Mouse (Mus musculus): Measurements from ENCODE around the gene Rrm1. TPM values are rescaled to one million over a fixed set of nuclear protein-coding genes. Genes with fewer than 3 reads are reported as not detected.

The Rrm1 gene
- polyA plus RNA-seq (2012; rRNA removed): 46.4 and 47.7 TPM in 2 replicates

DNA sequence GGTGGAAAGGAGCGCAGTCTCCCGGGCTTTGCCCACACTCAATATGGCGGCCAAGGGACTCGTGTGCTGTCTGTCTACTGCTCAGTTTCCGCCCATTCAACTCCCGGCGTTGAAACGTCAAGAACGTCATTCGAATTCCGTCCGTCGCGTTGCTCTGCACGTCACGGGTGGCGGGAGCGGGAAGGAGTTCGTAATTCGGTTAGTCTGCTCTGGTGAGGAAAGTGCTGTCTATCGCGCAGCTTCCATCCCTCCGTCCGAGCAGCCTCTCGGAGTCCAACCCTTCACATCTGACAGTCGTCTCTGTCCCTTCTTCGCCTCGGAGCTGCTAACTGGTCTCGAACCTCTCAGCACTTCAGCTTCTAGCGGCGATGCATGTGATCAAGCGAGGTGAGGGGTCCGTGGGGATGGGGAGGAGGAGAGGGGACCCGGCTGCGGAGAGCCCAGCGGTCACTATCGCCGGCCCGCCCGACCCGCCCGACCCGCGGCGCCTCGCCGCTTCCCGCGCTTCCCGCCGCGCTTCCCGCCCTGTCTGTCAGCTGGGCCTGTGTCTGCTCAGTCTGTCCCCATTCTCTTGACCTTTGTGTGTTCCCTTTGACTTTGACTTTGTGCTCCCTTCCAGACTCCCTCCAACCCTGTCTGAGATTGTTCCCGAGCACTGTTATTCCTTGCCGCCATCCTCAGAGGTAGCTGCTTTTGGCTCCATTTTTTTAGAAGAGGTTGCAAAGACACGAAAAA, at the start of gene Rrm1:
Gene Rrm1, plus strand, starts transcription at position 39 of the 735 bp plus-strand sequence.

DNA sequence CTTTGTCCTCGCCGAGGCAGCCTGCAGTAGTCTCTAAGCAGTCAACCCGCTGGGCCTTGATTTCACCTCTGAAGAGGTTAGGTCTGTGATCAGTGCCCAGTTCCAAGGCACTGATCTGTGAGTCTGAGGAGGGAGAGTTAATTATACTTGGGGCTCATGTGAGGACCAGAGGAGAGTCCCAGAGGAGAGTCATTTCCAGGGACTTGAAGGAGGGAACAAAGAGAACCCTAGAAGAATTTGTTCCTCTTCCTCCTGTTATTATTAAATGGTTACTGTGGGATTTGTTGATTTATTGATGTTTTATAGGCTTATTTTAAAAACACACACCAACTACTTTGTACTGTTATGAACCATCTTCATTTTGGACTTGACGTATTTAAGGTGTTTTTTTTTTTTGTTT, 40.1 kb downstream of the Rrm1 start, which contains the start of gene Olfr543:
Gene Olfr543, minus strand, starts transcription at position 101 of the 400 bp plus-strand sequence.

DNA sequence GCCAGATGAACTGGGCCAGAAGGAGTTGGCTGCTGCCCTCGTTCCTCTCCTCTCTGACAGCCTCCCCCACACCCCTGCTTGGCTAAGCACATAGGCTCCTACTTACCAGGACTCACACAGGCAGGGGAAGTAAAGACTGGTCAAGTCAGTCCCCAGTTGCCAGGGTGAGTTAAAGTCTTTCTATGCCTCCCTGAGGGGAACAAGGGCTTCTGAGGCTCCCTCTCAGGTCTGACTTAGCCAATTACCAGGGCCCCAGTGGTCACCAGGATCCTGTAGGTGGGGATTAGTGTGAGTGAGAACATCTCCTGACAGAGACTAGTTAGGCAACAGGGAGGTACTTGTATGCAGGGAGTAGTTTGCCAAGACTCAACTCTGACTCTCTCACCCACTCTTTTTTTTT, 46.7 kb downstream of the Rrm1 start, which contains the start of gene Olfr544:
Gene Olfr544, minus strand, starts transcription at position 153 of the 400 bp plus-strand sequence.

DNA sequence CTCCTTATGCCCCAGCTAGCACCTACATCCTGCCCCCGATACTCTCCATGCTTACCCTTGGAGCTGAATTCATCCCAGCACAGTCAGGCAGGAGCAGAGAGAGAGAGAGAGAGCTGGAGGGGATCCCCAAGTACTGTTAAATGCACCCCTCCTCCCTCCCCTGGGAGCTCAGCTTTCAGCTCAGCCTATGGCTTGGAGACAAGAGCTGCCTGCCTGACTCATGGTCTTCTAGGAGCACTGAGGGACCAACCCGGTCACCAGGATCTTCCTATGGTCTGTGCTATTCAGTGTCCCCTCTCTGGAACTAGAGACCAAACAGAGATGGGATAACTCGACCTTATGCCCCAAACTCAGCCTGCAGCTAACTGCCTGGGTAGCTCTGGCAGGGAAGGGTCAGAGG, 58.0 kb downstream of the Rrm1 start, which contains the start of gene Olfr545:
Gene Olfr545, minus strand, starts transcription at position 101 of the 400 bp plus-strand sequence.

Other genes starting within 250 kb of the Rrm1 start
- gene Nup98, start 231.5 kb upstream of the Rrm1 start, polyA plus RNA-seq (2012; rRNA removed): 5.9 and 6.5 TPM in 2 replicates
- 19.6 and 20.5 TPM in 2 replicates for gene Pgap2, start 231.5 kb upstream of the Rrm1 start, polyA plus RNA-seq (2012; rRNA removed)
- gene Rhog, start 185.6 kb upstream of the Rrm1 start, polyA plus RNA-seq (2012; rRNA removed): 30.6 and 31.5 TPM in 2 replicates
- 10.8 and 12.6 TPM in 2 replicates for gene Stim1, start 173.9 kb upstream of the Rrm1 start, polyA plus RNA-seq (2012; rRNA removed)
- gene Olfr543, start 40.0 kb downstream of the Rrm1 start, polyA plus RNA-seq (2012; rRNA removed): not detected in 2 replicates
- gene Olfr544, start 46.6 kb downstream of the Rrm1 start, polyA plus RNA-seq (2012; rRNA removed): not detected in 2 replicates
- gene Olfr545, start 57.9 kb downstream of the Rrm1 start, polyA plus RNA-seq (2012; rRNA removed): not detected in 2 replicates
- not detected in 2 replicates for gene Olfr547, start 93.1 kb downstream of the Rrm1 start, polyA plus RNA-seq (2012; rRNA removed)
- not detected in 2 replicates for gene Olfr548-ps1, start 99.2 kb downstream of the Rrm1 start, polyA plus RNA-seq (2012; rRNA removed)
- gene Olfr549, start 108.2 kb downstream of the Rrm1 start, polyA plus RNA-seq (2012; rRNA removed): not detected in 2 replicates
- 6.6 and 7.2 TPM in 2 replicates for gene Trim21, start 123.8 kb downstream of the Rrm1 start, polyA plus RNA-seq (2012; rRNA removed)
- not detected in 2 replicates for gene Olfr550, start 129.7 kb downstream of the Rrm1 start, polyA plus RNA-seq (2012; rRNA removed)
- not detected in 2 replicates for gene Olfr551, start 150.2 kb downstream of the Rrm1 start, polyA plus RNA-seq (2012; rRNA removed)
- not detected in 2 replicates for gene Olfr552, start 156.1 kb downstream of the Rrm1 start, polyA plus RNA-seq (2012; rRNA removed)
- gene Olfr553, start 176.5 kb downstream of the Rrm1 start, polyA plus RNA-seq (2012; rRNA removed): not detected in 2 replicates
- gene Olfr554, start 196.7 kb downstream of the Rrm1 start, polyA plus RNA-seq (2012; rRNA removed): not detected in 2 replicates
- gene Olfr555, start 217.1 kb downstream of the Rrm1 start, polyA plus RNA-seq (2012; rRNA removed): not detected in 2 replicates
- not detected in 2 replicates for gene Olfr556, start 223.2 kb downstream of the Rrm1 start, polyA plus RNA-seq (2012; rRNA removed)
- gene Trim68, start 245.6 kb downstream of the Rrm1 start, polyA plus RNA-seq (2012; rRNA removed): 3.2 and 3.4 TPM in 2 replicates

Data from liver, embryonic 18 days (tissue).